Mouse (Mus musculus) layer of hippocampus, postnatal 10 days (tissue): ENCODE measurements around the gene Col6a4. TPM values are rescaled to one million over a fixed set of nuclear protein-coding genes. Genes with fewer than 3 reads are reported as not detected.

Experiments
- DNase-seq, 2 experiments: peaks; one replicate each; pipeline ENCODE4 v3.0.0; 2021; ENCODE audit warnings: low spot score in 2 of 2
- total RNA-seq, 2 experiments: library from RNA; stranded (reverse); gene quantifications; 2 replicates each; pipeline ENCODE4 v1.2.3; 2021

Col6a4 gene
- total RNA-seq, 2 experiments from 2014 or later = 0.96 to 1.9 TPM

- no peak for DNase-seq
Observed at GRCm38 (mm10) chr9:106076234-106076633, 20.3 kb downstream of the Col6a4 start.

- no peak for DNase-seq
Observed at GRCm38 (mm10) chr9:106073956-106074355, 22.6 kb downstream of the Col6a4 start.

GRCm38 (mm10) chr9:106071651-106072050, 24.9 kb downstream of the Col6a4 start:
- no peak for DNase-seq

- no peak for DNase-seq
Observed at GRCm38 (mm10) chr9:106053446-106053845, 43.1 kb downstream of the Col6a4 start.

GRCm38 (mm10) chr9:106043921-106044503, 52.6 kb downstream of the Col6a4 start:
- DNase-seq = no peak

GRCm38 (mm10) chr9:106039915-106040659, 56.5 kb downstream of the Col6a4 start:
- no peak for DNase-seq

- peak in 1 of 2 experiments; percentile 17 for DNase-seq
Observed at GRCm38 (mm10) chr9:106039276-106039675, 57.3 kb downstream of the Col6a4 start.

GRCm38 (mm10) chr9:106038865-106039264, 57.7 kb downstream of the Col6a4 start:
- DNase-seq = peak; percentile 77 to 82

- no peak for DNase-seq
Observed at GRCm38 (mm10) chr9:106015666-106016065, 80.9 kb downstream of the Col6a4 start.

- DNase-seq = no peak
Observed at GRCm38 (mm10) chr9:106013139-106013538, 83.4 kb downstream of the Col6a4 start.

- DNase-seq = no peak
Observed at GRCm38 (mm10) chr9:105997955-105998354, 98.6 kb downstream of the Col6a4 start.

GRCm38 (mm10) chr9:105992425-105992824, 104.2 kb downstream of the Col6a4 start:
- no peak for DNase-seq

GRCm38 (mm10) chr9:105990099-105990498, 106.5 kb downstream of the Col6a4 start:
- DNase-seq = no peak

- peak in 1 of 2 experiments; percentile 17 for DNase-seq
Observed at GRCm38 (mm10) chr9:105989468-105989867, 107.1 kb downstream of the Col6a4 start.

GRCm38 (mm10) chr9:105988096-105988495, 108.5 kb downstream of the Col6a4 start:
- DNase-seq = peak; percentile 16 to 21

GRCm38 (mm10) chr9:105984931-105985519, 111.6 kb downstream of the Col6a4 start:
- DNase-seq = no peak

GRCm38 (mm10) chr9:105978479-105978878, 118.1 kb downstream of the Col6a4 start:
- DNase-seq = no peak

GRCm38 (mm10) chr9:105976871-105977270, 119.7 kb downstream of the Col6a4 start:
- no peak for DNase-seq

- DNase-seq = no peak
Observed at GRCm38 (mm10) chr9:105976314-105976713, 120.3 kb downstream of the Col6a4 start.

GRCm38 (mm10) chr9:105973736-105974135, 122.8 kb downstream of the Col6a4 start:
- DNase-seq = no peak

GRCm38 (mm10) chr9:105972031-105972430, 124.6 kb downstream of the Col6a4 start:
- DNase-seq = no peak

GRCm38 (mm10) chr9:105971351-105971894, 125.2 kb downstream of the Col6a4 start:
- DNase-seq = no peak
